Mouse (Mus musculus) midbrain, embryonic 15.5 days (tissue): Measurements from ENCODE around the gene Palm3. TPM values are rescaled to one million over a fixed set of nuclear protein-coding genes. Genes with fewer than 3 reads are reported as not detected.

Experiments
- ATAC-seq: fragments of 200-750 bp; cut with Nextera tagmentation; replicated peaks from 2 replicates; pipeline ENCODE4 v1.8.0; 2017; ENCODE audit warnings: moderate TSS enrichment
- H3K27ac ChIP-seq: fragments of 300-500 bp; sonication (generic); 2 replicates; pipeline ENCODE4 v1.5.1; 2015; ENCODE audit warnings: mild to moderate bottlenecking, inconsistent platforms
- H3K27me3 ChIP-seq: fragments of 300-500 bp; sonication (generic); replicated peaks from 2 replicates; pipeline ENCODE4 v1.6.1; 2015; ENCODE audit warnings: inconsistent platforms
- H3K36me3 ChIP-seq: fragments of 300-500 bp; sonication (generic); replicated peaks from 2 replicates; pipeline ENCODE4 v1.6.1; 2015; ENCODE audit warnings: inconsistent platforms
- H3K4me1 ChIP-seq: fragments of 300-500 bp; sonication (generic); 2 replicates; pipeline ENCODE4 v1.6.1; 2015; ENCODE audit warnings: inconsistent platforms
- H3K4me2 ChIP-seq: fragments of 300-500 bp; sonication (generic); 2 replicates; pipeline ENCODE4 v1.6.1; 2015; ENCODE audit warnings: inconsistent platforms, mild to moderate bottlenecking, moderate library complexity
- H3K4me3 ChIP-seq: fragments of 300-500 bp; sonication (generic); 2 replicates; pipeline ENCODE4 v1.5.1; 2015; ENCODE audit warnings: mild to moderate bottlenecking, inconsistent platforms
- H3K9ac ChIP-seq: fragments of 300-500 bp; sonication (generic); 2 replicates; pipeline ENCODE4 v1.6.1; 2015; ENCODE audit warnings: mild to moderate bottlenecking, inconsistent platforms
- H3K9me3 ChIP-seq: fragments of 300-500 bp; sonication (generic); 2 replicates; pipeline ENCODE4 v1.6.1; 2016; ENCODE audit warnings: inconsistent platforms
- WGBS: fragments of 180-500 bp; shearing (Covaris S2); methylation state at CpG from one replicate; pipeline ENCODE4 v1.1.7; 2015; ENCODE audit warnings: mixed read lengths; 5-methylcytosine and 5-hydroxymethylcytosine counted together
- polyA plus RNA-seq: library from polyadenylated mRNA; unstranded; fragments of >200 nt; fragmentation: Nextera tagmentation; extraction: Ambion mirVana; gene quantifications from 2 replicates; pipeline ENCODE4 v1.2.1, GENCODE M21; 2015

Gene Palm3
- polyA plus RNA-seq: 2.6 and 2.8 TPM in 2 replicates

GRCm38 (mm10) chr8:84021096-84021495, at the start of gene Palm3:
Palm3 (plus strand) TSS chr8:84021471.
- Histone ChIP-seq H3K27me3 (peaks cover 25% of the 10 kb centered on the region), H3K9ac (no peak within 1 kb of the TSS), H3K36me3 (no peaks in the 10 kb centered on the region), H3K4me3 (no peak within 1 kb of the TSS), H3K4me1 (peaks cover 8% of the 10 kb centered on the region; the same call in 1 of the 2 replicates), H3K4me2 (no peak within 1 kb of the TSS), H3K27ac (no peak within 1 kb of the TSS), H3K9me3 (no peaks in the 10 kb centered on the region)
- 10% methylated on average over 18 of the region's 18 CpGs for WGBS
- no peak for ATAC-seq

GRCm38 (mm10) chr8:83971661-83972060, 49.6 kb upstream of the Palm3 start:
- no peaks in the 10 kb centered on the region for H3K27me3 ChIP-seq
- H3K4me1 ChIP-seq: peaks cover 26% of the 10 kb centered on the region
- H3K9me3 ChIP-seq: no peaks in the 10 kb centered on the region
- peak overlapping the region; percentile 89; the same call in 1 of the 2 replicates for H3K27ac ChIP-seq
- no peak for ATAC-seq
- WGBS: 67% methylated on average over 6 of the region's 6 CpGs
- H3K4me3 ChIP-seq: peak overlapping the region; percentile 96
- peak overlapping the region; percentile 79; the same call in 1 of the 2 replicates for H3K9ac ChIP-seq
- peak overlapping the region; percentile 70 for H3K4me2 ChIP-seq
- no peaks in the 10 kb centered on the region for H3K36me3 ChIP-seq

- Histone ChIP-seq H3K4me3 (peak within 1 kb of the TSS; percentile 96), H3K27ac (peak within 1 kb of the TSS; percentile 89), H3K4me2 (peak within 1 kb of the TSS; percentile 95), H3K36me3 (no peaks in the 10 kb centered on the region), H3K9me3 (no peaks in the 10 kb centered on the region), H3K9ac (peak within 1 kb of the TSS; percentile 98), H3K27me3 (no peaks in the 10 kb centered on the region), H3K4me1 (peaks cover 33% of the 10 kb centered on the region)
- WGBS: under 1% methylated on average over 75 of the region's 94 CpGs
- ATAC-seq: peak; percentile 100
Observed at GRCm38 (mm10) chr8:83972150-83973120, 48.8 kb upstream of the Palm3 start, which contains the start of gene Prkaca. Prkaca (plus strand) TSS chr8:83972993.

GRCm38 (mm10) chr8:83973161-83974031, 47.9 kb upstream of the Palm3 start:
- peak overlapping the region; percentile 98 for H3K9ac ChIP-seq
- no peaks in the 10 kb centered on the region for H3K27me3 ChIP-seq
- H3K9me3 ChIP-seq: no peaks in the 10 kb centered on the region
- no peaks in the 10 kb centered on the region for H3K36me3 ChIP-seq
- H3K4me1 ChIP-seq: peaks cover 43% of the 10 kb centered on the region
- H3K4me3 ChIP-seq: peak overlapping the region; percentile 96
- WGBS: 5% methylated on average over 36 of the region's 37 CpGs
- ATAC-seq: peak; percentile 63
- H3K4me2 ChIP-seq: peak overlapping the region; percentile 95
- peak overlapping the region; percentile 88 for H3K27ac ChIP-seq

- Histone ChIP-seq H3K9ac (no peak overlapping the region), H3K4me3 (peak overlapping the region; percentile 96; the same call in 1 of the 2 replicates), H3K9me3 (no peaks in the 10 kb centered on the region), H3K4me2 (peak overlapping the region; percentile 95; the same call in 1 of the 2 replicates), H3K4me1 (peaks cover 43% of the 10 kb centered on the region), H3K27me3 (no peaks in the 10 kb centered on the region), H3K27ac (no peak overlapping the region), H3K36me3 (no peaks in the 10 kb centered on the region)
- no peak for ATAC-seq
- 80% methylated on average over 4 of the region's 4 CpGs for WGBS
Observed at GRCm38 (mm10) chr8:83974521-83974920, 46.8 kb upstream of the Palm3 start.

- no peak for ATAC-seq
- WGBS: 89% methylated on average over 4 of the region's 4 CpGs
- H3K27ac ChIP-seq: no peak overlapping the region
- no peak overlapping the region for H3K9ac ChIP-seq
- no peaks in the 10 kb centered on the region for H3K9me3 ChIP-seq
- peaks cover 9% of the 10 kb centered on the region; the same call in 1 of the 2 replicates for H3K36me3 ChIP-seq
- no peaks in the 10 kb centered on the region for H3K27me3 ChIP-seq
- peaks cover 46% of the 10 kb centered on the region for H3K4me1 ChIP-seq
- H3K4me2 ChIP-seq: no peak overlapping the region
- no peak overlapping the region for H3K4me3 ChIP-seq
Observed at GRCm38 (mm10) chr8:83976101-83976630, 45.1 kb upstream of the Palm3 start.

- Histone ChIP-seq H3K27ac (no peak overlapping the region), H3K36me3 (peaks cover 13% of the 10 kb centered on the region; the same call in 1 of the 2 replicates), H3K27me3 (no peaks in the 10 kb centered on the region), H3K9me3 (no peaks in the 10 kb centered on the region), H3K4me3 (no peak overlapping the region), H3K4me2 (no peak overlapping the region), H3K4me1 (peaks cover 42% of the 10 kb centered on the region), H3K9ac (no peak overlapping the region)
- ATAC-seq: no peak
- WGBS: 91% methylated on average over 5 of the region's 5 CpGs
Observed at GRCm38 (mm10) chr8:83976779-83977350, 44.4 kb upstream of the Palm3 start.

GRCm38 (mm10) chr8:83977646-83978045, 43.6 kb upstream of the Palm3 start:
- Histone ChIP-seq H3K4me1 (peaks cover 40% of the 10 kb centered on the region), H3K9ac (0 out of 2 replicates have a peak overlapping the region, but pooled peaks have one; percentile 20), H3K27ac (no peak overlapping the region), H3K4me2 (no peak overlapping the region), H3K36me3 (peaks cover 19% of the 10 kb centered on the region; the same call in 1 of the 2 replicates), H3K4me3 (no peak overlapping the region), H3K27me3 (no peaks in the 10 kb centered on the region), H3K9me3 (no peaks in the 10 kb centered on the region)
- WGBS: 71% methylated on average over 6 of the region's 6 CpGs
- ATAC-seq: no peak

GRCm38 (mm10) chr8:83978200-83978599, 43.1 kb upstream of the Palm3 start:
- H3K4me1 ChIP-seq: peaks cover 40% of the 10 kb centered on the region
- H3K27me3 ChIP-seq: no peaks in the 10 kb centered on the region
- no peak for ATAC-seq
- H3K9me3 ChIP-seq: no peaks in the 10 kb centered on the region
- peaks cover 24% of the 10 kb centered on the region; the same call in 1 of the 2 replicates for H3K36me3 ChIP-seq
- no peak overlapping the region for H3K27ac ChIP-seq
- no peak overlapping the region for H3K4me2 ChIP-seq
- no peak overlapping the region for H3K9ac ChIP-seq
- no peak overlapping the region for H3K4me3 ChIP-seq
- WGBS: 69% methylated on average over 9 of the region's 9 CpGs

GRCm38 (mm10) chr8:83980250-83980649, 41.0 kb upstream of the Palm3 start:
- ATAC-seq: no peak
- Histone ChIP-seq H3K27ac (no peak overlapping the region), H3K36me3 (peaks cover 34% of the 10 kb centered on the region; the same call in 1 of the 2 replicates), H3K4me3 (no peak overlapping the region), H3K9ac (no peak overlapping the region), H3K4me2 (no peak overlapping the region), H3K27me3 (no peaks in the 10 kb centered on the region), H3K4me1 (peaks cover 24% of the 10 kb centered on the region), H3K9me3 (no peaks in the 10 kb centered on the region)
- 91% methylated on average over 1 of the region's 1 CpGs for WGBS

- H3K4me1 ChIP-seq: peaks cover 24% of the 10 kb centered on the region
- no peaks in the 10 kb centered on the region for H3K9me3 ChIP-seq
- H3K4me2 ChIP-seq: no peak overlapping the region
- H3K9ac ChIP-seq: no peak overlapping the region
- no peaks in the 10 kb centered on the region for H3K27me3 ChIP-seq
- 84% methylated on average over 8 of the region's 8 CpGs for WGBS
- H3K27ac ChIP-seq: no peak overlapping the region
- ATAC-seq: no peak
- peaks cover 38% of the 10 kb centered on the region for H3K36me3 ChIP-seq
- H3K4me3 ChIP-seq: no peak overlapping the region
Observed at GRCm38 (mm10) chr8:83980845-83981244, 40.4 kb upstream of the Palm3 start.
